Mouse (Mus musculus): Measurements from ENCODE around the gene Phf12.

Gene Phf12

GRCm38 (mm10) chr11:78072425-78073130 is 90.0 kb downstream of the Phf12 start:
- DNase-seq (ENCODE audit: low spot score in 2 of 2), result no peak

- no peak for DNase-seq (ENCODE audit: low spot score in 2 of 2)
Measured at GRCm38 (mm10) chr11:78073577-78074276, 91.2 kb downstream of the Phf12 start.

DNA sequence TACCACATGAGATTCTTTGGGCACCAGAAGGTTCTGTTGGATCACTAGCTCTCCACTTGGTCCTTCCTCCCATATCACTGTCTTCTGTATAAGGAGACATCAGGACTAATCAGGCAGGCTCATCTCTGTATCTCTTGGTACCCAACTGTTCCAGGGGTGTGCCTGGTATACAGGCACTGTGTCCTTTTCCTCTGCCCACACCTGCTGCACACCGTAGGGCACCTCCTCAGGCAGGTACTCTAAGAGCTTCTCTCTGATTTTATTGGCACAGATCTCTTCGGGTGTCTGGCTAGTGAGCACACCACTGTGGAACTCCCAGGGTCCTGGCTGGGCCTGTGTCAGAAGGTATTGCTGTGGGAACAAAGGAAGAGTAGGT is 91.7 kb downstream of the Phf12 start:
- DNase-seq (ENCODE audit: low spot score in 2 of 2), result no peak

GRCm38 (mm10) chr11:78074666-78075065 is 92.1 kb downstream of the Phf12 start:
- no peak for DNase-seq (ENCODE audit: low spot score in 2 of 2)
